Mouse (Mus musculus) megakaryocyte, embryonic 14.5 days (primary cell): Measurements from ENCODE around the gene Clstn2.

ENCODE experiments used
- FLI1 ChIP-seq: IDR thresholded peaks from 2 replicates; pipeline ENCODE4 v1.6.1; 2012; ENCODE audit warnings: low read length, inconsistent platforms, mixed read lengths
- GATA1 ChIP-seq: IDR thresholded peaks from 3 replicates; pipeline ENCODE4 v1.6.1; 2012; ENCODE audit warnings: mixed read lengths, low read length, inconsistent platforms, borderline replicate concordance

- TF ChIP-seq GATA1 (no peak), FLI1 (no peak)
These were observed 259.1 kb downstream of the Clstn2 start for GRCm38 (mm10) chr9:97773911-97774310.
